Comparison of ENCODE assay signal across 23 mouse cellular contexts in the genomic region with DNA sequence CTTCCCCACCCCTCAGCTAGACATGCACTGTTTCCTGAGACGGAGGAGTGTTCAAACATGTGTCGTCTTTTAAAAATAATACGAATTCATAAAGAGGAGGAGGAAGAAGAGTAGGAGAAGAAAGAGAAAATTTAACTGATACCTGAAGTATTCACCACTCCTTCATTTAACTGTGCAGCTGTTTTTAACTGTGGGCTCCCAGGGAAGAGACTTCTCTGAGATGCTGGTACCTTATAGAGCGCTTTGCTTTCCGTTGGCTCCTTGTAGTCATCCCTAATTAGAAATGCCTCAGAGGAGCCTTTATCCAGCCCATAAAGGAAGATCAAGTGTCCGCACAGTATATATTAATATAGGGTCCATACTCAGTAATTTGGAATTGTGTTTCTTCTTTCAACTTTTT. TPM values are rescaled to one million over a fixed set of nuclear protein-coding genes. Genes with fewer than 3 reads are reported as not detected.
DNase-seq lines count a peak whose midpoint lies in the region; ATAC-seq and TF ChIP-seq lines count a peak whose summit lies in the region.
"Had no signal": no experiment of that assay in that cellular context is flagged by ENCODE, and none has a peak within 500 bp of the region (broad histone marks: within the 10 kb centered on the region; RNA-seq: fewer than 3 reads in every experiment).

No protein-coding gene starts in this region.

- H3K4me3 ChIP-seq in heart, embryonic 10.5 days = no peak overlapping the region
- H3K4me3 ChIP-seq in layer of hippocampus, adult 2 months = no peak overlapping the region
- H3K4me3 ChIP-seq in hindbrain, embryonic 16.5 days (ENCODE audit: low read length) = no peak overlapping the region
- H3K4me3 ChIP-seq: heart, adult 2 months had no signal

- 67% methylated on average over 6 of the region's 6 CpGs for WGBS in heart, embryonic 10.5 days
- WGBS in hindbrain, embryonic 16.5 days = 61% methylated on average over 6 of the region's 6 CpGs

- no peak overlapping the region for H3K9ac ChIP-seq in hindbrain, embryonic 16.5 days (ENCODE audit: low read depth, low read length)
- H3K9ac ChIP-seq: embryonic facial prominence, embryonic 13.5 days; heart, embryonic 12.5 days had no signal

- intact Hi-C loops in heart, postnatal 10 days (cut with DNase I) = no loop called here

- peak overlapping the region; percentile 56; the same call in 1 of the 2 replicates for H3K4me2 ChIP-seq in hindbrain, embryonic 16.5 days (ENCODE audit: low read length)

- ATAC-seq in hindbrain, embryonic 16.5 days = no peak

- TF ChIP-seq POLR2A in brain, embryonic 14.5 days (IDR thresholded peaks at IDR 0.05; ENCODE audit: borderline replicate concordance, extremely low read depth, insufficient read depth, insufficient read length, poor library complexity, severe bottlenecking) = no peak

- H3K36me3 ChIP-seq in heart, embryonic 10.5 days = no peaks in the 10 kb centered on the region
- no peaks in the 10 kb centered on the region for H3K36me3 ChIP-seq in hindbrain, embryonic 16.5 days (ENCODE audit: control insufficient read depth, insufficient read depth, low read length)
- H3K36me3 ChIP-seq: embryonic facial prominence, embryonic 13.5 days; forebrain, embryonic 12.5 days; heart, embryonic 12.5 days had no signal

- no peaks in the 10 kb centered on the region for H3K9me3 ChIP-seq in heart, embryonic 10.5 days
- peaks cover 6% of the 10 kb centered on the region; the same call in 1 of the 2 replicates for H3K9me3 ChIP-seq in hindbrain, embryonic 16.5 days (ENCODE audit: control insufficient read depth, low read length)
- H3K9me3 ChIP-seq: embryonic facial prominence, embryonic 13.5 days had no signal

- 0 out of 2 replicates have a peak, but pooled peaks cover 5% of the 10 kb centered on the region for H3K4me1 ChIP-seq in heart, embryonic 10.5 days
- peaks cover 3% of the 10 kb centered on the region; the same call in 1 of the 2 replicates for H3K4me1 ChIP-seq in hindbrain, embryonic 16.5 days (ENCODE audit: control insufficient read depth, insufficient read depth, low read depth, low read length)

- DNase-seq in heart, embryonic 10.5 days (ENCODE audit: low spot score) = peak; percentile 6
- no peak for DNase-seq in heart, postnatal 10 days
- DNase-seq in layer of hippocampus, adult 2 months (ENCODE audit: low spot score in 2 of 2) = no peak
- no peak for DNase-seq in layer of hippocampus, postnatal 10 days (ENCODE audit: low spot score in 2 of 2)
- DNase-seq in brain, embryonic 14.5 days (ENCODE audit: low read depth) = peak; percentile 8
- DNase-seq in adrenal gland, adult 8-10 months = no peak
- no peak for DNase-seq in cerebellum, adult 8-10 months
- DNase-seq: adrenal gland, postnatal 10 days; gastrocnemius, postnatal 10 days; heart, adult 2 months; heart, postnatal 4 days; kidney, adult 11 months had no signal

- no peak overlapping the region for H3K27ac ChIP-seq in heart, embryonic 10.5 days
- peak overlapping the region; percentile 78; the same call in 1 of the 2 replicates for H3K27ac ChIP-seq in layer of hippocampus, adult 2 months
- H3K27ac ChIP-seq in hindbrain, embryonic 16.5 days (ENCODE audit: low read depth, low read length) = no peak overlapping the region
- H3K27ac ChIP-seq: embryonic facial prominence, embryonic 13.5 days; heart, adult 2 months had no signal

- peaks cover 71% of the 10 kb centered on the region for H3K27me3 ChIP-seq in heart, embryonic 10.5 days (ENCODE audit: insufficient read depth, poor library complexity, severe bottlenecking)
- peaks cover 15% of the 10 kb centered on the region for H3K27me3 ChIP-seq in hindbrain, embryonic 16.5 days (replicated peaks; ENCODE audit: control insufficient read depth, insufficient read depth, low read length)

- TF ChIP-seq CTCF in layer of hippocampus, adult 2 months (conservative IDR thresholded peaks at IDR 0.05) = no peak
- no peak for TF ChIP-seq CTCF in brain, embryonic 14.5 days (IDR thresholded peaks at IDR 0.05; ENCODE audit: borderline replicate concordance, extremely low read depth, insufficient read depth, insufficient read length)

RNA-seq across cellular contexts. Expression of a gene that starts 1.1 kb away (rescaled TPM):
- polyA plus RNA-seq in heart, embryonic 10.5 days (2016; fragmentation: Nextera tagmentation; extraction: Ambion mirVana) = not detected in 2 replicates
- not detected for total RNA-seq in heart, postnatal 10 days (2021)
- total RNA-seq in layer of hippocampus, adult 2 months (2021) = not detected
- not detected for total RNA-seq in layer of hippocampus, postnatal 10 days (2021)
- 0.16 and 0.25 TPM in 2 replicates for polyA plus RNA-seq in brain, embryonic 14.5 days (2012; rRNA removed)
- 0.80 and 0.84 TPM in 2 replicates for polyA plus RNA-seq in hindbrain, embryonic 16.5 days (2015; fragmentation: Nextera tagmentation; extraction: Ambion mirVana)
- total RNA-seq in adrenal gland, adult 8-10 months (2022) = not detected
- total RNA-seq: adrenal gland, postnatal 10 days; adrenal gland, postnatal 4 days; common myeloid progenitor, adult 5-6 weeks; ES-E14; gastrocnemius, postnatal 10 days; gastrocnemius, postnatal 4 days; heart, adult 2 months; heart, postnatal 4 days had no signal
- polyA plus RNA-seq: embryonic facial prominence, embryonic 13.5 days; frontal cortex, adult 2 months; heart, adult 2 months; heart, embryonic 12.5 days; heart, embryonic 16.5 days; intestine, embryonic 14.5 days had no signal

RNA-seq across cellular contexts. Expression of a gene that starts 16.3 kb away (rescaled TPM):
- 0.11 TPM in 1 of 2 replicates, not detected in the other for polyA plus RNA-seq in heart, embryonic 10.5 days (2016; fragmentation: Nextera tagmentation; extraction: Ambion mirVana)
- total RNA-seq in heart, postnatal 10 days (2021) = not detected
- 10 to 100 TPM; 17.7 to 21.9 TPM for total RNA-seq in layer of hippocampus, adult 2 months (2021)
- total RNA-seq in layer of hippocampus, postnatal 10 days (2021) = 10 to 100 TPM; 23.7 to 25.4 TPM
- 51.8 and 66.8 TPM in 2 replicates for polyA plus RNA-seq in brain, embryonic 14.5 days (2012; rRNA removed)
- 7.3 and 7.8 TPM in 2 replicates for polyA plus RNA-seq in hindbrain, embryonic 16.5 days (2015; fragmentation: Nextera tagmentation; extraction: Ambion mirVana)
- under 1 TPM in 1 of 4 experiments, not detected in 3; 0.09 TPM for total RNA-seq in adrenal gland, adult 8-10 months (2022)
- total RNA-seq: common myeloid progenitor, adult 5-6 weeks; gastrocnemius, postnatal 10 days; heart, adult 2 months; heart, postnatal 4 days had no signal
- polyA plus RNA-seq: heart, embryonic 12.5 days; heart, embryonic 16.5 days; intestine, embryonic 14.5 days had no signal

RNA-seq across cellular contexts. Expression of a gene that starts 26.0 kb away (rescaled TPM):
- polyA plus RNA-seq in heart, embryonic 10.5 days (2016; fragmentation: Nextera tagmentation; extraction: Ambion mirVana) = 0.04 and 0.30 TPM in 2 replicates
- not detected for total RNA-seq in heart, postnatal 10 days (2021)
- 1 to 10 TPM; 3.9 to 4.4 TPM for total RNA-seq in layer of hippocampus, adult 2 months (2021)
- 1 to 10 TPM; 4.3 to 5.4 TPM for total RNA-seq in layer of hippocampus, postnatal 10 days (2021)
- 10.4 and 18.6 TPM in 2 replicates for polyA plus RNA-seq in brain, embryonic 14.5 days (2012; rRNA removed)
- 14.9 and 15.2 TPM in 2 replicates for polyA plus RNA-seq in hindbrain, embryonic 16.5 days (2015; fragmentation: Nextera tagmentation; extraction: Ambion mirVana)
- total RNA-seq in adrenal gland, adult 8-10 months (2022) = under 1 TPM in 1 of 4 experiments, not detected in 3; 0.23 TPM
- total RNA-seq: adrenal gland, postnatal 10 days; common myeloid progenitor, adult 5-6 weeks; gastrocnemius, postnatal 10 days; gastrocnemius, postnatal 4 days; heart, adult 2 months; heart, postnatal 4 days had no signal
- polyA plus RNA-seq: heart, adult 2 months; heart, embryonic 16.5 days; intestine, embryonic 14.5 days had no signal

RNA-seq across cellular contexts. Expression of a gene that starts 40.6 kb away (rescaled TPM):
- polyA plus RNA-seq in heart, embryonic 10.5 days (2016; fragmentation: Nextera tagmentation; extraction: Ambion mirVana) = not detected in 2 replicates
- total RNA-seq in heart, postnatal 10 days (2021) = not detected
- total RNA-seq in layer of hippocampus, adult 2 months (2021) = under 1 TPM; 0.17 to 0.36 TPM
- total RNA-seq in layer of hippocampus, postnatal 10 days (2021) = under 1 TPM; 0.23 to 0.38 TPM
- 0.16 and 0.52 TPM in 2 replicates for polyA plus RNA-seq in brain, embryonic 14.5 days (2012; rRNA removed)
- 1.8 and 2.1 TPM in 2 replicates for polyA plus RNA-seq in hindbrain, embryonic 16.5 days (2015; fragmentation: Nextera tagmentation; extraction: Ambion mirVana)
- total RNA-seq in adrenal gland, adult 8-10 months (2022) = not detected
- total RNA-seq: adrenal gland, postnatal 10 days; adrenal gland, postnatal 4 days; common myeloid progenitor, adult 5-6 weeks; gastrocnemius, postnatal 10 days; gastrocnemius, postnatal 4 days; heart, adult 2 months; heart, postnatal 4 days had no signal
- polyA plus RNA-seq: heart, adult 2 months; heart, embryonic 12.5 days; heart, embryonic 16.5 days; intestine, embryonic 14.5 days had no signal

RNA-seq across cellular contexts. Expression of a gene that starts 42.6 kb away (rescaled TPM):
- 27.6 and 32.1 TPM in 2 replicates for polyA plus RNA-seq in heart, embryonic 10.5 days (2016; fragmentation: Nextera tagmentation; extraction: Ambion mirVana)
- 10 to 100 TPM; 36.8 to 40.1 TPM for total RNA-seq in heart, postnatal 10 days (2021)
- 10 to 100 TPM; 41.2 to 44.3 TPM for total RNA-seq in layer of hippocampus, adult 2 months (2021)
- 10 to 100 TPM; 32.5 to 49.2 TPM for total RNA-seq in layer of hippocampus, postnatal 10 days (2021)
- polyA plus RNA-seq in brain, embryonic 14.5 days (2012; rRNA removed) = 22.4 and 22.7 TPM in 2 replicates
- 31.1 and 33.3 TPM in 2 replicates for polyA plus RNA-seq in hindbrain, embryonic 16.5 days (2015; fragmentation: Nextera tagmentation; extraction: Ambion mirVana)
- 100 to 1,000 TPM; 101 to 165 (median 136) TPM for total RNA-seq in adrenal gland, adult 8-10 months (2022)

Comparison
In these comparisons a context has a peak if more than half of its experiments do, and no peak if none do; other contexts are left out.
1. DNase-seq: peak in heart, embryonic 10.5 days (single experiment) and brain, embryonic 14.5 days (single experiment); none in heart, postnatal 10 days (0 of 2), layer of hippocampus, adult 2 months (0 of 2), layer of hippocampus, postnatal 10 days (0 of 2), adrenal gland, adult 8-10 months (single experiment) and cerebellum, adult 8-10 months (single experiment).
2. RNA of a gene that starts 16.3 kb away (total RNA-seq): 23.7 to 25.4 TPM in layer of hippocampus, postnatal 10 days and 17.7 to 21.9 TPM in layer of hippocampus, adult 2 months; not detected in heart, postnatal 10 days and 0.09 TPM in adrenal gland, adult 8-10 months; every median in the first group is over 10 times any median in the second.